Mouse (Mus musculus): Measurements from ENCODE around the gene E130309D02Rik.

The E130309D02Rik gene

DNA sequence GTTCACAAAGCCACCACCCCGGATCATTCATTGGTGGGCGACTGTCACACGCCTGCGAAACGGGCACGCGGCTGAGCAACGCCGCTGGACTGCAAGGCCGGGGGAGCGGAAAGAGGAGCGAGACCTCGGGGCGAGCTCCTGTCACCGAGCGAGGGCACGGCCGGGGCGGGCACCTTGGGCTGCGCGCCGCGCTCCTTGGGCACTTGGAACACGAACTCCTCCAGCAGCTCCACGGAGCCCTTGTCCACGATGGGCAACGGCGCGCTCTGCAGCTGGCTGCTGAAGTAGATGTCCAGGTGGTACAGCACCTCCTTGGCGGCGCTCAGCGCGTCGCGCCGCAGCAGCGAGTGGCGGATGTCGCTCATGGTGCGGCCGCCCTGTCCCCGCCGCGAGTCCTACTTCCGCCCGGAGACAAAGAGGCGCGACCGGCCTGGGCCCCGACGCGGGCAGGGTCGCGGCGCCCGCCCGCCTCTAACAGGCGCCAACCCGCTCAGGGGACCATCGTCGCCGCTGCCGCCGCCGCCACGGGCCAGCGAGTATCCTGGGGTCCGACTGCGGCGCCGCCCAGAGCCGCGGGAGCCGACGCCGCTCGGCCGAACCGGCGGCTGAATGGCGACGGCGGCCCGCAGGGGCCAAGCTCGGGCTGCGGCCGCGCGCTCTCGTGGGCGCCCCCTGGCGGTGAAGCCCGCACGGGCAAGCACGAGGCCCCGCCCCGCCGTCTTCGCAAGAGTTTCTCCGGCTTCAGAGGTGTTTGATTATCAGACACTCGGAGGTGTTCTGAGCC is at the start of gene E130309D02Rik:
Gene E130309D02Rik (minus strand): TSS at position 631 of the 784 bp plus-strand sequence.
- DNase-seq, result peak; percentile 90

DNA sequence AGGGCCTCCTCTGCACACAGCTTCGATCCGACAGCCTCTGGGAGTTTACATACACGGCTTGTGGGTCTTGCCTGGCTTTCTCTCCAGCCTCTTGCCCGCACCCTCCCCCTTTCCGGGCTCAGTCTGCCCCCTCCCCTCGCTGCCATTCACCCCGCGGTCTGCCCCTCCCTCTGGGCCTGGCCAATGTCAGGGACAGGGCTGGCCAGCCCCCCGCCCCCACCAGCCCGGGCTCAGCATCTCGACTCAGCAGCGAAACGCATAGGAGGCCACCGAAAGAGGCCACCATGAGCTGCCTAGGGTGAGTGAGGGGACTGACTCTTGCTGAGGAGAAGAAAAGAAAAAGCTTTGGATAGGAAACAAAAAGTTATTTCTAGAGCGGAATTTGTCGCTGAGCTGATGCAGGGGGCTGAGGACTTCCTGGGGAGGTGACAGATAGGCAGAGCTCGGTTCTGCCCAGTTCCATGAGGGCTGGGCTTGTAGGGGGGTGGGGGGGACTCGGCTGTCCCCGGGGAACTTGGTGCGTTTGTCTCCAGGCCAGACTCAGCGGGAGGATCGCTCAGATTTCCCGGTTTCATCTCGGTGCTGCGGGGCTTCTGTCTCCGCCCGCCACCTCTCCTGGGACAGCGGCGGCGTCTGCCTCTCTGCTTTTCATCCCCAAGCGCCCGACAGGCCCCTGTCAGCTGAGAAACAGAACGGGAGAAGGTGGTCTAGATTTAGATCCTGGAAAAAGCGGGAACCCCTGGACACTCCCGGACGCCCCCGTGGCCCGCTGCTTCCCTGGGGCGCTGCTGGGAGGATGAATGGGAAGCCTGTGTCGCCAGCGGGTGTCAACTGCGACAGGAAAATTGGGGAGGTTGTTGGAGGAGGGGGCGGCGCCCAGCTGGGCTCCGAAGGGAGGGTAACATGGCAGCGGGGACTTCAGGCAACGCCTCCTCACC is 48.8 kb upstream of the E130309D02Rik start:
- DNase-seq, result no peak

GRCm38 (mm10) chr5:143361428-143361827 is 46.3 kb upstream of the E130309D02Rik start:
- no peak for DNase-seq

DNA sequence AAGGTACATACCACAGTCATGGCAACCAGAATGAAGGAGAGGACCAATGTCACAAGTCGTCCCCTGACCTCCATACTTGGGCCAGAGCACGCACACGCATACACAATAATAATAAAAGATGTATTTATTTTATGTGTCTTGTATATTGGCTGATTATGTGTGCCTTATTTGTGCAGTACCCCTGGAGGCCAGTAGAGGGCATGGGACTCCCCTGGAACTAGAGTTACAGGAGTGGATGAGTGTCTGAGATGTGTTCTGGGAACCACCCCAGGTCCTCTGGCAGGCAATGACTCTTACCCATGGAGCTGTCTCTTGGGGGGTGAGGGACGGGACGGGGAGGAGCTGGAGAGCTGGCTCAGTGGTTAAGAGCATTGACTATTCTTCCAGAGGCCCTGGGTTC is 44.8 kb upstream of the E130309D02Rik start:
- DNase-seq, result no peak

GRCm38 (mm10) chr5:143359263-143359662 is 44.1 kb upstream of the E130309D02Rik start:
- DNase-seq, result no peak

- DNase-seq, result no peak
These were observed 42.4 kb upstream of the E130309D02Rik start for GRCm38 (mm10) chr5:143357564-143357963.

DNA sequence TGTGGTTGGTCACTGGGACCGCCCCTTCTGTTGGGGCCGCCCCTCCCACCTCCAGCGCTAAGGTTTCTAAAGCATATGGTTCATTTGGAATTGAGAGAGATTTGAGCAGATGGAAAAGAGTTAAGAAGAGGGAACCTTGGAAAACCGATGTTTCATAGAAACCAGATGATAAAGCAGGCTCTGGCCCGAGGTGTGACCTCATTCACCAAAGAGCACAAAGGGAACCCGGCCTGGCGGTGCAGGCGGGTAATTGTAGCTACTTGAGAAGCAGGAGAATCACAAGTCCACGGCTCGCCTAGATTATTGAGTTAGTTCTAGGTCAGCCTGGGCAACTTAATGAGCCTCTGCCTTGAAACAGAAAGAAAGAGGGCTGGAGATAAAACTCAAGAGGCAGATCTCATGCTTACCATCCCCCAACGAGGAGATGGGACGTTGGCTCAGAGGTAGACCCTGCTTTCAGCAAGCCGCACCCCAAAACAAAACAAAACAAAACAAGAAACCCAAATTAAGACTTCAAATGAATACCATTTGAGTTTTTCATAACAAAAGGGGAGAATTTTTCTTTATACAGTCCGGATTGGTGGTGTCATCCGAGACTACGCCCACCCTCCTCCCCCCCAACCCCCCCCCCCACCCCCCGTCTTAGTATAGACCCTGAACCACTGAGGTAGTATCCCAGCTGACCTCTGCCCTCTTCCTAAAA is 41.7 kb upstream of the E130309D02Rik start, which contains the start of gene Grid2ip:
Gene Grid2ip (plus strand): TSS at position 653 of the 703 bp plus-strand sequence.
- no peak for DNase-seq

DNA sequence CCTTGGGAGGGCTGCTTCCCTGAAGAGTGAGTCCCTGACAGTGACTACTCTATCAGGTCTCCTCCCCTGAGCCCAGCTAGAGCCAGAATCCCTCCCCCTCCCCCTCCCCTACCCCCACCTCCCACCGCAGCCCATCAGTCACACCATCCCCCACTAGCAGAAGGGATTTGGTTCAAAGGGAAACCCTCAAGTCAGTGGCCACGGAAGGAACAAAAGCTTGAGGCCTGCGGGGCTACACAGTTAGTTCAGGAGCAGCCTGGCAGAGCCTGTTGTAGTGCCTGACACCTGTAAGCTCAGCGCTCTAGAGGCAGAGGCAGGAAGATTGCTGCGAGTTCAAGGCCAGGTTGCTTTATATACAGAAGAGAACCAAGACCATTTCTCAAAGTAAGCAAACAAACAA is 40.9 kb upstream of the E130309D02Rik start:
- no peak for DNase-seq

- DNase-seq, result no peak
These were observed 31.2 kb upstream of the E130309D02Rik start for GRCm38 (mm10) chr5:143346367-143346766.

DNA sequence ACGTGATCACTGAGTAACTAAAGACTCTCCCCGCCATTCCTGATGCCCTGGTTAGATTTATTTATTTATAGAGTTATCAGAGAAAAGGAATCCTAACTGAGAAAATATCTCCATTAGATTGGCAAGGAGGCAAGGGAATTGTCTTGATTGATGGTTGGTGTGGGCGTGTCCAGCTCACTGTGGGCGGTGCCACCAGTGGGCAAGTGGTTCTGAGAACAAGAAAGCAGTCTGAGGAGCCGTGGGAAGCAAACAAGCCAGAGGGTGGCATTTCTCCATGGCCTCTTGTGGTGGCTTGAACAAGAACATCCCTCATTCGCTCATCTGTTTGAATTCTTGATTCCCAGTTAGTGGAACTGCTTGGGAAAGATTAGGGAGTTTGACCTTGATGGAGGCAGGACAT is 24.4 kb upstream of the E130309D02Rik start:
- no peak for DNase-seq

DNA sequence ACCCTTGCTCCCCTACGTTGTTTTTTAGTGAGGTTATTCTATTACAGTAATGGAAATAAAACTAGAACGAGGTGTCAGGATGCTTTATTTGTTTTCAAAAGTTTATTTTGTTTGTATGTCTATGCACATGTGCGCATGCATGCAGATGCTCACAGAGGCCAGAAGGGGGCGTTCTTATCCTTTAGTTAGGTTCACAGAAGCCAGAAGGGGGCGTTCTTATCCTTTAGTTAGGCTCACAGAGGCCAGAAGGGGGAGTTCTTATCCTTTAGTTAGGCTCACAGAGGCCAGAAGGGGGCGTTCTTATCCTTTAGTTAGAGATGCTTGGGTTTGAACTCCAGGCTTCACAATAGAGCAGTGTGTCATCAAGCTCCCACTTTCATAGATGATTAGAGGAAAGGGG is 21.4 kb upstream of the E130309D02Rik start:
- DNase-seq, result no peak

DNA sequence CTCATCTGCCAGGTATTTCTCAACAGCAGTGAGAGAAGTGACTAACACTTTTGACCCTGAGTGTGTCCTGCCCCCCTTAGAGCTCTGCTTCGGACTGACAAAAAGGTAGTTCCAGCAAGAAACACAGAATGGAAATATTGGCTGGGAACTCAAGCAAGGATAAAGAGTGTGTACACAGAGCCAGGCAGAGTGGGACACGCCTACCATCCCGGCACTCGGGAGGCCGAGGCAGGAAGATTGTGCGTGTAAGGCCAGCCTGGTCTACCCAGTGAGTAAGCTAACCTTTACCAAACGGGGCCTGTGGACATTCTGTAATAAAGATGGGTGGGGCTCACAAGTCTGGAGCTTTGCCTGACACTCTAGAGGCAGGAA is 19.9 kb upstream of the E130309D02Rik start:
- no peak for DNase-seq

DNA sequence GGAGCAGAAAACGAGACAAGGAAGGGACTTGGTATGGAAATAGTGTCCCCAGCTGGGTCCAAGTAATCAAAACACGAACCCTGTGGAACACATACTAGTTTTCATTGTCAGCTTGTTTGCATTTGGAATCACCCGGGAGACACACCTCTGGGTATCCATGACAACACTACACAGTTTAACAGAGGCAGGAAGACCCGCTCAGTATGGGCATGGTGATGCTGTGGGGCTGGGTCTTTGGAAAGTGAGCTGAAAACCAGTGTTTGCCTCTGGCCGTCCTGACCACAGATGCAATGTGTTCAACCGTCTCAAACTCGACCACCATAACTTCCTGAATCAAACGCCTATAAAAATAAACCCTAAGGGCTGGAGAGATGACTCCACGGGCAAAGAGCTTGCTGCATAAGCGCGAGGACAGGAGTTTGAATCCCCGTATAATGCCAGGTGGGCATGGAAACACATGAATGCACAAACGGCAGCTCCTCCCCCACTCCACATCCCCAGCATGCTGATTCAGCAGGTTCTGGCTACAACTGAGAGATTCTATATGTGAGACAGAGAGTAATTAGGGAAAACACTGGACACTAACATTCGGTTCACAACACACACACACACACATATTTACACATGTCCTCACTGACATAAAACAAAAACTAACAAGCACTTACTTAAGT is 19.4 kb upstream of the E130309D02Rik start:
- no peak for DNase-seq

DNA sequence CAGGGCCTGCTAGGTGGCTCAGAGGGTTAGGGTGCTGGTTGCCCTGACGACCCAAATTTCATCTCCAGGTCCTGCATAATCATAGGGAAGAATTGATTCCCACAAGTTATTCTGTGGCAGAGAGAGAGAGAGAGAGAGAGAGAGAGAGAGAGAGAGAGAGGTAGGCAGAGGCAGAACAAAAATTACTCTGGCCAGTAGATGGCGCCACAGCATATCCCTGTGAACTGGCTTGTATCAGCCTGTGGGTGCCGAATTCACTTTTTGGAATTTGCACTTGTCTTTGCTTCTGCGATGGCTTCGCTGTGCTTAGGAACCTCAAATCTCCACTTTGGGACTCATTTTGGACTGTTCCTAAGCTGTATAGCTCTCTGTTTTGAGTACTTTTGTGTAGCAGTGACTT is 18.7 kb upstream of the E130309D02Rik start:
- DNase-seq, result peak; percentile 78

GRCm38 (mm10) chr5:143328690-143329495 is 13.7 kb upstream of the E130309D02Rik start, which contains the start of gene Zdhhc4:
Gene Zdhhc4 (minus strand): TSS chr5:143329256.
- DNase-seq, result peak; percentile 94

DNA sequence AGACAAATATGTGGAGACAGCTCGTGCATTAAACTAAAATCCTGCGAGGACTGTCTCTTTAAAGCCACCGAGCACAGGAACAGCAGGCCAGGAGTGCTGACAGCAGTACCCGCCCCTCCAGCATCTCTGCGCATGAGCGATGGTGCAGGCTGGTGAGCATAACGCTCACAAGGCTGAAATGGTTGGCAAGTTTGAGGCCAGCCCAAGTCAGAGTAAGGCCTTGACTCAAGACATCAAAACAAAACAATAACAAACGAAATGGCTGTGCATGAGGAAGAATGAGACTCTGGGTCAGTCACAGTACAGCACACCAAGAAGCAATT is 2.1 kb upstream of the E130309D02Rik start:
- no peak for DNase-seq

- DNase-seq, result no peak
These were observed 1.6 kb upstream of the E130309D02Rik start for GRCm38 (mm10) chr5:143316605-143317287.

GRCm38 (mm10) chr5:143315514-143315888 is 341 bp upstream of the E130309D02Rik start:
- DNase-seq, result no peak

DNA sequence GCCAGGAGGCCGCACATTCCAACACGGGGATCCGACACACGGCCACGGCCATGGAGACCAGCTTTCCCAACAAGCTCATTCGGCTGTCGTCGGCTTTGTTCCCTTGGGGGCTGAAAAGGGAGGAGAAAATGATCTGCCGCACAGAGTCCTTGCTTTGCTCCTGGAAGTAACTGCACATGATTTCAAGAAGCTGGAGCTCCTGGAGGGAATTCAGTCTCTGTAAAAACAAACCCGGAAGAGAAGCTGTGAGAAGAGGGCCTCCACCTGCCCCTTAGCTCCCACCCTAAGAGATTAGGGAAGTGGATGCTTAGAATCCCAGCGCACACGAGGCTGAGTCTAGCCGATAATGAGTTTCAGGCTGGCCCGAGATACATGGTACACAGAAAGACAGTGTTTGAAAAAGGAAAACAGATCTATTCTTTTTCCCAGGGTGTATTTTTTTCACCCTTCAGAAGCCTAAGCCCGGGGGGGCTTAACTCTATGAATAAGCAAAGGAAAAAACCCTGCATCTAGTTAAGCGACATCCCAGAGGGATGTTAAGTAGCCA is 904 bp downstream of the E130309D02Rik start:
- no peak for DNase-seq

GRCm38 (mm10) chr5:143311886-143312285 is 3.3 kb downstream of the E130309D02Rik start:
- peak; percentile 67 for DNase-seq

- no peak for DNase-seq
These were observed 5.2 kb downstream of the E130309D02Rik start for GRCm38 (mm10) chr5:143309916-143310315.

All from right cerebral cortex, adult 18-20 months (tissue).